Mouse (Mus musculus) natural killer cell, adult 2 months (primary cell): ENCODE data around the gene Slc22a21.
"Not testable (repeated sequence)": the region's sequence is repeated elsewhere in the genome, so short reads cannot be mapped to it uniquely, and the experiment has no call there.

Experiments
- DNase-seq, 2 experiments: peaks; one replicate each; pipeline ENCODE4 v3.0.0; 2022; ENCODE audit warnings: low spot score in 2 of 2

Gene Slc22a21

DNA sequence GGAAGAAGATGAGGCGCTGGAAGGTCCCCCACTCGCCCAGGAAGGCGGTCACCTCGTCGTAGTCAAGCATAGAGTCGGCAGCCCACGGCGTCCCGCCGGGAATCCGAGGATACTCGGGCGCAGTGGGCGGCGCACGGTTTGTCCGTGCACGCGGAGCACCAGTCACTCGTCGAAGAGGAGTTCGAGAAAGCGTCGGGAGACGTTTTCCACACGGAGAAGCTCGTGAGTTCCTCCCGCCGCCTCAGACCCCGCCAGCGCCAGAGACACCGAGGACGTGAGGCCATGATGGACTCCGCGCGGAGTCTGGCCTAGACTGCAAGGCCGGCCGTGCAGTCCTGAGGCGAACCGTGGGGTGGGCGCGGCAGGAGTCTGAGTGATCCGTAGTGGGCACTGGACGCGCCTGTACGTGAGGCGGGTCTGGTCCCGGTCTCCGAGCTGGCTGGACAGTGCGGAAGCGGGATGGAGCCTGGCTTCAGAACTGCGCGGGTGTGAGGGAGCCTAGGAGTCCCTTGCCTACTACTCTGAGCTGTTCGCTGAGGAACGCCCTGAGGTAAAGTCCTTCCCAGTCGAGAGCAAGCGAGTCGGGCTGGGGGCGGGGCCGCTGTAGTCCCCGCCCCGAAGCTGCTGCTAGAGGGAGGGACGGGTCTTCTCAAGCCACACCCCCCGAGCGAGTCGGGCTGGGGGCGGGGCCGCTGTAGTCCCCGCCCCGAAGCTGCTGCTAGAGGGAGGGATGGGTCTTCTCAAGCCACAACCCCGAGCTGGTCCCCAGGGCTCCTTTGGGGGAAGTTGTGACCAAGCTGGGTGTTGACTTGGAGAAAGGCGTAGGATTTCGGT lies at the start of gene Slc22a21:
Slc22a21 (minus strand) TSS at position 545 of the 834 bp plus-strand sequence.
- peak; percentile 78 to 82 for DNase-seq

GRCm38 (mm10) chr11:54028997-54029396 lies 48.9 kb upstream of the Slc22a21 start:
- no peak for DNase-seq

DNA sequence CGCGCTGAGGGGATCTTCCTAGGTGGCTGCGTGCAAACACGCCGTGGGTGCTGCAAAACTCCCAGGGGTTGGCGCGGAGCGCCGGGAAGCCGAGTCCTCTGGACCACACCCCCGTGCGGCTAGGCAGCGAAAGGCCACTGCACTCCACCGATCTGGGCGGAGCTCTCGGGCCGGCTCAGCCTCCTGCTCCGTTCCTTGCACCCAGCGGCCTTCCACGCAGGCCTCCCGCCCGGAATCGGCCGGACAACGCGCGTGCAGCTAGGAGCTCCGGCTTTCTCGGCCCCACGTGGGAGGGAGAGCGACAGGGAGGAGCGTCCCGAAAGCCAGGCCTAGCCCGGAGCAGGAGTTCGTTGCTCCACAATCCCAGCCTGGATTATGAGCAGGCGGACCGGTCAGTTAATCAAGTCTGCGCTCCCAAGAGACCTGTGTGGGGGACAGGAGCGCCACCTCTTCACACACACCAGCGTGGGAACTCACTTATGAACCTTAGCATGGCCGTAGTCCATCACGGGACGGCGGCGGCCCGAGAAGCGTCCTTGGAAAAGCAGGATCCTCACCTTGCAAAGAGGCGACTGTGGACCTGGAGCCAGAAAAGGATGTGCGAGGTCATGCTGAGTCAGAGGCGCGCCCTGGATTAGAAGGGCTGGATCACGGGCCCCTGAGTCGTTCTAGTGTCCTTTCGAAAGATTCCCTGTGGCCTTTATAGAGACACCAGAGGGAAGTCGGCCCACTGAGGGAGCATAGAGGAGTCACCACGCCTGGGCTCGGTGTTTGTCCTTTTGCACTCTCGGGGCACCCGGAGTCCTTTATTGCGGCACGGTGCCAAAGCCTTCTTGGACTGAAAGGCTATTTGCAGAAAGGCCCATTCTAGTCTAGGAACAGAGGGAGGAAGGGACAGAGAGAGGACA lies 48.2 kb upstream of the Slc22a21 start, which contains the start of gene Slc22a4:
Slc22a4 (minus strand) TSS at position 47 of the 908 bp plus-strand sequence.
- DNase-seq: peak; percentile 12 to 17

DNA sequence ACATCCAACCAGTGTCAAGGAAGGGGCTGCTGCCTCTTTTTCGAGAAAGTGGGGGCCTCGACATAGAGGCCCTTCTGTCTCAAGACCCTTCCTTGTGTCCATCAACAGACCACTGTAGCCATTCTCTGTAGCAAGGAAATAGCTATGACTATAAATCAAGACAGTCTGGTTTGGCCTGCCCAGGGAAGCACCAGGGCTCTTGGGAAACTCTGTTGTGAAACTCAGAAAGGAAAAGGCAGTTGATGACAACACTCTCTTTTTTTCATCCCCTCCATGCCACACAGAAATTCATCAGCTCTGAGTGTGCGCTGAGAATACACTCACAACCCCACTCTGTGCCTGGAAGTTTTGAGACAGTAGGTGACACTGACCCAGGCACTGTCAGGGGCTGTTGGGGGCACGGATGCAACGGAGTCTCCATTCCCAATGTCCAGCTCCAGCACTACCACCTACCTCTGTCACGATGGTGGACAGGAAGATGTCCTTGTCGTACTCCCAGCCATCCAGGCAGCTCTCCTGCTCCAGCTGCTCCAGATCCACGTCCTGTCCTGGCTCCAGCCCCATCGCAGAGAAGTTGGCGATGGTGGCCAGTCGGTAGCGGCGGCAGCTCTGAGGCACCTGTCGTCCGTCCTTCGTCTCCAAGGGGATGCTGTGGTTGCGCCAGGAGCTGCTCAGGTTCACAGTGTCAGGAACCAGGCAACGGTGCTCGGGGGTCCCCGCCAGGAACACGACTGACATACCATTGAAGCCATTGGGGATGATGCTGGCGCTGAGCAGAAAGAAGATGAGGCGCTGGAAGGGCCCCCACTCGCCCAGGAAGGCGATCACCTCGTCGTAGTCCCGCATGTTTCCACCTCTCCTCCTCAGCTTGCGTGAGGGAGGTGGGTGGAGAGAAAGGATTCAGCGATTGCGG lies 47.3 kb upstream of the Slc22a21 start:
- DNase-seq: no peak

GRCm38 (mm10) chr11:54026491-54027041 lies 46.4 kb upstream of the Slc22a21 start:
- DNase-seq: no peak

- no peak for DNase-seq
Observed at GRCm38 (mm10) chr11:54021396-54022093, 41.4 kb upstream of the Slc22a21 start.

DNA sequence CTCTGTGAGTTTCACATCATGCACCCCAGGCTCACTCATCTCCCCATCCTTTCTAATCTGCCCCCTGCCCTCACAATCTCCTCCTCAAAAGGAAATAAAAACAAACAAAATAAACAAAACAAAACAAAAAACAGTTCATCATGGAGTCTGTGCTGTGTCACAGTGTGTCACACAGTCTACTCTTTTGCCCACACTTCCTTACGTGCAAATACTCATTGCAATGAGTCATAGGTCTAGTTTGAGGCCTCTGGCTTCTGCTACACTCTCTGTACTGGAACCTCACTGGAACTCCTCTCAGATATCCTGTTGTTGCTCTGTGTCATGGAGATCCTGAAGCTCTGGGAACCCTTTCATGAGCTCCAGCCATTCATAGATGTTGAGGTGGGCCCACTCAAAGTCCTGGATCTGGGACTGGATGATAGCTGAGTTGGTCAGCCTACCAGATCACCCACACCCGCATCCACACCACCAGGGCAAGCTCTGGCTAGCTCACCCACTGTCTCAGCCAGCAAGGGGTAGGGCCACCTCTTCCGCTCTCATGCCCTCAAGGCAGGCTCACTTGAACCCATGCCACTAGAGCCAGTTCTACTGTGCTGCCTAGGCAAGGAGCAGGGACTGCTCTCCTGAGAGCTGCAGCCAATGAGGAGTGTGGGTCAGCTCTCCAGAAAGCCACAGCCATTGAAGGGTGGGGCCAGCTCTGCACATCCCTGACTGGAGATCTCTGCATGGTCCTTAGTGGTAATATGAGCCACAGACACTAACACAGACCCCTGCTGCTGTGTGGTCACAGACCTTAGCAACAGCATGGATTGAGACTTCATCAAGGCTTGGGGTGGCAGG lies 39.0 kb upstream of the Slc22a21 start:
- DNase-seq: no peak

- DNase-seq: no peak
Observed at GRCm38 (mm10) chr11:54017596-54017995, 37.5 kb upstream of the Slc22a21 start.

DNA sequence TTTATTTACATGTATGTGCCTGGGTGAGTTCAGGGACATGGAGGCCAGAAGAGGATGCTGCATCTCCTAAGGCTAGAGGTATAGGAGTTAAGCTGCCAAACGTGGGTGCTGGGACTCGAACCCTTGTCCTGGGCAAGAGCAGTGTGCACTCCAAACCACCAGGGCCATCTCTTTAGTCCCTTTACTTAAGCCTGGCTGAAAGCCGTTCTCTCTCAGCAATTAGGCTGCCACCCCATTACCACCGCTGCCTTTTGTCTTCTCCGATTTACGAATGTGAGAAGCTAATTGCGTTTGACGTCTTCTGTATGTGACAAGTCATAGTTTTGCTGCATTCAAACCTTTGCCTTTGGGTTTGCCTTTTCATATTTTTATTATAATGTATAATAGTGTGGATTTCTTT lies 35.9 kb upstream of the Slc22a21 start:
- DNase-seq: no peak

- DNase-seq: no peak
Observed at GRCm38 (mm10) chr11:54012961-54013360, 32.8 kb upstream of the Slc22a21 start.

DNA sequence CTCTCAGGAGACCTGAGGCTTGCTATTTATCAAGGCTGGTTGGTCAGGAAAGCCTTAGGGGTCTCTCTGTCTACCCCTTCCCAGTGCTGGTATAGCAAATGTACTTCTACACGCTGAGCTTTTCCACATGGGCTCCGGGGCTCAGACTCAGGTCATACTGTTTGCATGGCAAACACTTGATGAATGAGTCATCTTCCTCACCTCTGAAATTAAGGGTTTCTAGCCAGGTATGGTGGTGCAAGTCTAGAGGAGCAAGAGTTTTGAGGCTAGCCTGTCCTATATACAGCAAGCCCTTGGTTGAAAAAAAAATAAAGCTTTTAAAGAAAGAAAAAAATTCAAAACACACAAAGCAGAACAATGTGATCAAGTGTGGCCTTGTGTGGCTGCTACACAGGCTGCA lies 31.1 kb upstream of the Slc22a21 start:
- no peak for DNase-seq

GRCm38 (mm10) chr11:54008416-54008920 lies 28.3 kb upstream of the Slc22a21 start:
- no peak for DNase-seq

DNA sequence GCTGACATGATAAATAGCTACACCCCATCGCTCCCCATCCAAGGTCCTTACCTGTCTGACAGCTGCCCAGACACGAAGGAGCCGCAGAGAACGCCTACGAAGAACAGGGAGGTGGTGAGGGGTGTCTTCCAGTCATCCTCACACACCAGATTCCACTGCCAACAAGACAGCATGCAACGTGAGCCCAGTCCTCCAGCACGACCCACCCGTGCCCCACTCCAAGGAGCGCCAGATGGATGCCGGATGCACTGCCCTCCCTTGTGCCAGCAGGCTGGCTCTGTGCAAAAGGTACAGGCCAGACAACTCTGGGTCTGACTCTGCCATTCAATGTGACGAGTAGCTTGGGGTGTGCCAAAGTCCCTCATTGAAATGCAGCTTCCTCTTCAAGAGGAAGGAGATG lies 27.6 kb upstream of the Slc22a21 start:
- no peak for DNase-seq

- no peak for DNase-seq
Observed at GRCm38 (mm10) chr11:54006901-54007300, 26.8 kb upstream of the Slc22a21 start.

DNA sequence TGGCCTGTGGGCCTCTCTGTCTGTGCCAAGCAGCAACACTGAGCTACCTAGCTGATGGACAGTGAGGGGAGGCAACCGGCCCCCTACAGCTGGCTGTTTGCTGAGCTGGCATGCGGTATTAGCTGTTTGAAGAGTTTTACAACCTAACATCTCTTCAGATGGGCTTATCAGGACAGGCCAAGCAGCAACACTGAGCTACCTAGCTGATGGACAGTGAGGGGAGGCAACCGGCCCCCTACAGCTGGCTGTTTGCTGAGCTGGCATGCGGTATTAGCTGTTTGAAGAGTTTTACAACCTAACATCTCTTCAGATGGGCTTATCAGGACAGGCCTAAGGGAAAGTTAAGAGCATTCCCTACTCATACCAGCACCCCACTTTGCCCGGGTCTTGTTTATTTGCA lies 26.2 kb upstream of the Slc22a21 start:
- not testable (repeated sequence) for DNase-seq

DNA sequence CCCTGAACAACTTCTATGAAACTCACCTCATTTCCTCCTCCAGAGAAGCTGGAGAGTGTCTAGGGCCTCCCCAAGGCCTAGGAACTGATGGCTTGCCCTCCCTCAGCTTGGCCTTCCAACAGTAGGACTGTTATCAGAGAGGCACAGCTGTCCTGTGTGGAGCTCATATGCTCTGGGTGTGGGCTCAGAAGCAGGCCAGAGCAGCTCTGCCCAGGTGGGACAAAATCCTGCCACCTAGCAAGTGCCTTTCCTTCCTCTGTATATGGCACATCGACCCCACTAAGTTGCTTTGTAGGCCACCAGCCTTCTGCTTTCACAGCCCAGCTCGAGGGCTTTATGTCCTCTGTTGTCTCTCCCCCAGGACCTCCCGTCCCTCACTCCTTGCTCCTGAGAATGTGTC lies 24.6 kb upstream of the Slc22a21 start:
- DNase-seq: no peak

- no peak for DNase-seq
Observed at GRCm38 (mm10) chr11:54004221-54004620, 24.1 kb upstream of the Slc22a21 start.

DNA sequence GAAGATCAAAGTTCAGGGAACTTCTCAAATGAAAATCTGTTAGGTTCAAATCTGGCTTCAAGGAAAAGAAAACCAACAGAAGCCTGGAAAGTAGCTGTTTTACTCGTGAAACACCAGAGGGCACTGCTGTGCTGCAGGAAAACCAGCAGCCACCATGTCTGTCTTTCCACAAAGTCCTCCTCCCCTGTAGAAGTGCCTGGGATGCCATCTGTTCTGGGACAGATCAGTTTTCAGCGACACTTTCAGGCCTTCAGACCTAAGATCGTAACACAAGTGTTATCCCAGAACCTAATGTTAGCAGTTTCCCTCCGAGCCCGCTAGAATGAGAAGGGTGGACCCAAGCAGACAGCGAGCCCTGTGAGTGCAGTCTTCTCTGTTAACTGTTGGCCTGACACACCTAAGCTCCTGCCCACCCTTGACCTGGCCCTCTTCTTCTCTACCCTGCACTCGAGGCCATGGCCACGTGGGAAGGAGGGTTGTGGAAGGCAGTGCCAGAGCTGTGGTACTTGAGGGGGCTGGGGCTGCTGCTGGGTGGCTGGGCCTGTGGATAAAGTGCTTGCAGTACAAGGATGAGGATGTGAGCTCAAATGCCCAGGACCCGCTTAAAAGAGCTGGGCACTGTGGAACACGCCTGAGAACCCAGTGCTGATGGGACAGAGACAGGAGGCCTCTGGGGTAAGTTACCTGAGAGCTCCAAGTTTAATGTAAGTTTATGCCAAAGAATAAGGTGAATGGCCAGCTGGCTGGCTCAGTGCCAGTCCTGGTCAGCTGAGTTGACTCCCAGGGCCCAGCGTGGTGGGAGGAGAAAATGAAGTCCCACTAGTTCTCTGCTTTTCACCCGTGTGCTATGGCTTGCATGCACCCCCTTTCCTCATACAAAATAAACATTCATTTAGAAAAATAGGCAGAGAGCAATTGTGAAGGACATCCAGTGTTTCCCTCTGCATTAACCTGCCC lies 22.9 kb upstream of the Slc22a21 start:
- peak in 1 of 2 experiments; percentile 33 for DNase-seq
